Mouse (Mus musculus) cerebellum, adult 2 months (tissue): ENCODE data around the gene Upf1.

Experiments
- CTCF ChIP-seq: fragments of 200-500 bp; IDR thresholded peaks from 2 replicates; pipeline ENCODE4 v1.5.1; 2011; ENCODE audit warnings: low read depth, mild to moderate bottlenecking, control low read depth, low read length, moderate library complexity, borderline replicate concordance; ENCODE audit not compliant: insufficient read depth
- POLR2A ChIP-seq: fragments of 200-500 bp; IDR thresholded peaks from 2 replicates; pipeline ENCODE4 v1.6.1; 2011; ENCODE audit warnings: low read length, control low read depth, borderline replicate concordance; ENCODE audit not compliant: insufficient read depth

DNA sequence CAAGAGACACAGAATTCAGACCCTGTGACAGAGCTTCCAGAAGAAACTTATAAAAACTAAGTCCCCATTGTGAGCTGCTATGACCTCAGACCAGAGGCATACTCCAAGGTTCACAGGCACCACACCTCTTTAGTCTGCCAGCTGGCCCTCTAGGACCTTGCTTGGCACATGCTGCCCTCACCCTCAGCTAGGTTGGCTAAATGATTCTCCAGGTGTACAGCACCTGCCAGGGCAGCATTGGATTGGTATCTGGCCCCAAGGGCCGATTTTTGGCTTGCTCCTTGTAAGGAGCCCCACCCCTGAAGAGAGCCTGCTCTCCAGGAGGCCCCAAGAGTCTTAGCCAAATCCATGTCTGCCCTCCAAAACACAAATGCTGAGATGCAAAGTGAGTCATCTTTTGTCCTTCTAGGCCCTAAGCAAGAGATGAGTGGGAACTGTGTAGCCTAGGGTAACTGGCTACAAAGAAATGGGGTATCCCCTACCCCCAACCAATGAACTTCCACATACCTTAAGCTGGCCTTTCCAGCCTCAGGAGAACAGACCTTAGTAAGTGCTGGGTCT lies 5.1 kb downstream of the Upf1 start:
- TF ChIP-seq POLR2A = no peak
- no peak for TF ChIP-seq CTCF
